Mouse (Mus musculus) cerebellum, postnatal 10 days (tissue): ENCODE data around the gene Fpgs.

Experiments used
- DNase-seq, 2 experiments: peaks; one replicate each; pipeline ENCODE4 v3.0.0; 2021; ENCODE audit warnings: mixed read lengths in 2 of 2

Fpgs gene

DNA sequence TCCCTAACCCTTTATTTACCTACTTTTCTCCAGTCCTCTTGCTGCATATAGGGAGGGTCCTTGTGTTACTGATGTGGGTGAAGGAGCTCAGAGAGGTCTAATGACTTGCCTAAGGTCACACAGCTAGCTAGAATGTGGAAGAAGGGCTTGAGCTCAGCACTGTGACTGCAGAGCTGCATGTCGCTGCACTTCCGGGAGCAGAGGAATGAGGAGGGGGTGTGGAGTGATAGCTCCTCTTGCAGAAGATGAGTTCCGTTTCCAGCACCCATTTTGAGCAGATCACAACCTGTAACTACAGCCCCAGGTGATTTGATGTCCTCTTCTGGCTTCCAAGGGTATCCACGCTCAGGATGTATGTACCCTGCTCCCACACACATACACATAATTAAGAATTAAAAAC is 20.2 kb upstream of the Fpgs start:
- no peak for DNase-seq

DNA sequence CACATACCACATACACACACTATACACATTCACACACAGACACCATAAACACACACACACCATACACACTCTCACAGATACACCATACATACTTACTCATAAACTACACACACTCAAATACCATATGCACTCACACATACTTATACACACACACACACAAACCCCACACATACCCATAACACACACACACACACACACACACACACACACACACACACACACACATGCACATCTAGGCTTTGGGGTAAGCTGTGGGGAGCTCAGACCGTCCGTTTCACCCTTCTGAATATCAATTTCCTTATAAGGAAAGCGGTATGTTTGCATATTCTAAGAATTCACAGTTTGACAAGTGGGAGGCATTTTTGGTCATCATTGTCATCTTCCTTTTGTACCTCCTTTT is 18.6 kb upstream of the Fpgs start:
- DNase-seq, result no peak

DNA sequence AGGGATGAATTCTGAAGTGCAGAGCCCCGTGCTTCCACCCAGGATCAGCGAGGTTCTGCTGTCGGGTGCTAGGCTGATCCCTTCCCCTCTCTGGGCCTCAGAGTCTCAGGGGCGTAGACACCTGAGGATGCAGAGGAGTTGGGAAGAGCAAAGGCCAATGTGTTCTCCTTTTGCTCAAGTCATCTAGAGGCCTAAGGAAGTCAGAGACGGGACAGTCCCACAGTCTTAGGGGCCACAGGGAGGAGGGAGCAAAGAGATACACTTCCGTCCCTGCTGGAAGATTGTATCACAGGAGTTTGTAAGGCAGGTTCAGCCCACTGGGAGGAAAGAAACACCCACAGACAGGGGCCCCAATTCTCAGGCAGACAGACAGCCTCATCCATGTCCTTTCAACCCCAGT is 18.1 kb upstream of the Fpgs start:
- DNase-seq, result no peak

DNA sequence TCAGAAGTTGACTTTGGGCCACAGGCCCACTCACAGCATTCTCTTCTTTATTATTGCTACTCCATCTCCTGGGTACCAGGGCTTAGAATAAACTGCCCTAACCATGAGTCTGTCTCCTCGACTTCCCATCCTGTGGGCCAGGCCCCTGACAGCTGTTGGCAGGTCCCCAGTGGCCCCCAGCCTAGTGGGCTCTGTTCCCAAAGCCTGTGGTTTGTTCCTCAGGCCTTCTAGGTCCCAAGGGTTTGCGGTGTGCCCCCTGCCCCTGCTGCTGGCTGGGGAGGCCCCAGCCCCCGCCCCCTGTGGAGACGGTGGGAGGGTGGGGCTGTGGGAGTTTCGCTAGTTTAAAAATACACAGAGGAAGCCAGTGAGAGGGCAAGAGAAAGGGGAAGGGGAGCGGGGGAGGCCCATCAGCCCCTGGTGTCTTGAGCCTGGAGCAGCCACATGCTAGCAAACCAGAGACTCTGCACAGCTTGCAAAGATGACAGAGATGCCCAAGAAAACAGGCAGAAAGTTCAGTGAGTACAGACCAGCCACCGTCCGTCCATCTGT is 16.8 kb upstream of the Fpgs start, which contains the start of gene Sh2d3c:
TSS of gene Sh2d3c (plus strand) at position 375 of the 549 bp plus-strand sequence.
- peak; percentile 49 to 53 for DNase-seq

DNA sequence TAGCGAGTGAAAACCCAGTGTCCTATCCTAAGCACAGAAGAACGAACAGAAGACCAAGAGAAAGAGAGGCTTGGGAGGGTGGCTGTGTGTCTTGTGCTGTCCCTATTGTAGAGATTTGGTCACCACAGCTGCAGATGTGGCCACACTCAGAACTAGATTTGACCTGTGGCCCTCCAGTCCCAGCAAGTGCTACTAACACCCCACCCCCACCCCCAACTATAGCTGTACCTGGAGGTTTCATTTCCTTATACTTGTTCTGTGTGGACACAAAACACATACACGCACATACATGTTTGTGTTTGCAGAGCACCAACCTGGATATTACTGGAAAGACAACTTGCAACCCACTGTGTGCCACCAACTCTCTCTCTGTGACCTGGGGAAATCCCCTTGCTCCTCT is 16.1 kb upstream of the Fpgs start:
- DNase-seq, result no peak

DNA sequence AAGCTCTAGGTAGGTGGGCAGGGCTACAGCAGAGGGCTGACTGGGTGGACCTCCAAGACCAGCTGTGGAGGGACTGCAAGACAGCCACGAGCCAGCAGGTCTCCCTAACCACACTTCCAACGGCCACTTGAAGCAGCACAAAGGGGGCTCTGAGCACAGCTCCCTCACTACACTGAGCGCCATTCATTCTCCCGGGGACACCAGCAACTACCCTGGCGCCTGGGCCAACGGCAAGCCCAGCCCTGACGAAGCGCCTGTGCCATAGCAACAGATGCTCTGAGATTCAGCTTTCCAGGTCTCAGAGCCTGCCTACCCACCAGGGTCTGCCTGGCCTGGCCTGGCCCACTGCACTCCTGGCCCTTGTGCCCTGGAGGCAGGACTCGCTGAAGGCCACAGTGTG is 14.8 kb upstream of the Fpgs start:
- peak; percentile 46 to 62 for DNase-seq

DNA sequence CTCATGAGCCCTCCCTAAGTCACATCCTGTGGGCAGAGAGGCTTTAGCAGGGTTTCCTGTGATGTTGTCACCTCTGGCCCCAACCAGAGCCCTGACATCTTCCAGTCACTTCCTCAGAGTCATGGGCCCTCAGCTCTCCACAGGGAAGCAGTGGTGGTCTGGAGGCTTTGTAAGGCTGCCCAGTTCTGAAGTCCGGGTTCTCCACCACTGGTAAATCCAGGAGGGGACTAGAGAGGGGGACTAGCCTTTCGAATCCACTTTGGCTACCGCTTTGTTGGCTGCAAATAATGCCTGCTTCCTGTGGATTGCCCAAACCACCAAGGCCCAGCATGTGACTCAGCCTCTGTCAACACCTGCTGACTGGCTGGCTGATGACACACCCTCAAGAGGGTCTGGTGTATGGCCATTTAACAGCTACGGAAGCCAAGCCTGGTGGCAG is 11.1 kb upstream of the Fpgs start:
- no peak for DNase-seq

DNA sequence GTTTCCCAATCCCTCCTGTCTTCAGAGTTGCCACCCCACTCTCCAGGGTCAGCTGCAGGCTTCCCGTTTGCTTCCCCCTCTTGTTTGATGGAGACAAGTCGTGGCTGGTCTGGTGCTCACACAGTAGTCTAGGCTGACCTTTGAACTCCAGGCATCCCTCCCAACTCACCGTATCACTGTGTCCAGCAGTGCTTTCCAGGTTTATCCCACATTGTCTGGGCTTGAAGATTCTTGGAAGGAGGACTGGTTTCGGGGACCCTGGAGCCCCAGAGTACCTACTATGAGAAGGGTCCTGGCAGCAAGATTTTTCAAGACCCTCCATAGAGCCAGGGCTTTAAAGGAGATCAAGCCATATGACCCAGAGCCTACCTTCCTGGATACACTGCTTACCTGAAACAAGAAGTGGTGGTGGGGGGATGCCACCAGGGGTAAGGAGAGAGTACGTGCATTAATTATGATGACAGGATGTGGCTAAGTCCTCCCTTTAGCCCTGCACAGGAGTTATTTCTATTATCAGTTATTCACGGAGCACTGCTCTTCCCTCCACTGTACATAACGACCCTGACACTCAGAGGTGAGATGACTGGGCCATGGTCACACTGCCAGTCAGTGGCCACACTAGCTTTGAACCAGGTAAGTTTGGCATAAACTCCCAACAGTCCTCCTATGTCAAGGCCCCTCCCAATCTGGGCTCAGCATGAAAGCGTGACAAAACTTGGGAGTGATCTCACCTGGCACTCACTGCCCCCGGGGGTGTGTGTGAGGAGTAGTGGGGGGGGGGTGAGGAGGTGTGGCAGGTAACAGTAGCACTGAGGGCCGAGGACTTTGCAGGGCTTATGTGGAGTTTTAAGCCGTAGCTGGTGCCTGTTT is 10.4 kb upstream of the Fpgs start:
- no peak for DNase-seq

DNA sequence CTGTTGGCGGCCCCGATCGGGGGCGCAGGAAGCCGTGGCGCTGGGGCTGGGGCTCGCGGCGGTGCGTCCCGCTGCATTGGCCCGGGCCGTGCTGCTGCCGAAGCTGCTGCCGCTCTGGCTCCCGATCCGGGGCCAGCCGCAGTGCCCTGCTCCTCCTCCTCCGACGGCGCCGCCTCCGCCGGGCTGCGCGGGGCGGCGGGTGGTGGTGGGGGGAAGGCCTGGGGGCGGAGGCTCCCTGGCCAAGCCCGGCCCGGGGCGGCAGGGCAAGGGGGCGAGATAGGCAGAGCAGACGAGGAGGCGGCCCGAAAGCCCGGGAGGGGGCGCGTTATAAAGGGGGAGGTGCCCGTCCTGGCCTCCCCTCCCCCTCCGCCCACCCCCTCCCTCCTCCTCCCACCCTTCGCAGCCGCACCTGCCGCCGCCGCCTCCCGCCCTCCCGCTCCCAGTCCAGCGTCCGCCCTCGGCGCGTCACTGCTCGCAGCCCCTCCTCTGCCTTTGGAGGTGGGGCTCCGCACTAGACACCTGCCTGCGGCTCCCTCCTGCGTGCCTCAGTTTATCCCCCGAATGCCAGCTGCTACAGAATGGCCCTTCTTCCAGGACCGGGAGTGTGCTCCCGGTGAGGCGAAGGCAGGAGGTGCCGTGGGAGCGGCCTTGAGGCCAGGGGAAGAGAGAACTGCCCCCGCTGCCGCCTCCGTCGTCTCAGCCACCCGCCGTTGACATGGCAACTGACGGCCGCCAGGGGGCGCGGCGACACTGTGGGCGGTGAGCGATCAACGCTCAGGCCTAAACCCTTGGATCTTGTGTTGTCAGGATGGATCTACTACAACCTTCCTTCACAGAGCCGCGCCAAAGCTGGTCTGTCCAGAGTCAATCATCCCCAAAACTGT is 9.2 kb upstream of the Fpgs start, which contains the start of gene Cdk9:
TSS of gene Cdk9 (minus strand) at position 143 of the 884 bp plus-strand sequence.
- DNase-seq, result peak; percentile 97 to 98

DNA sequence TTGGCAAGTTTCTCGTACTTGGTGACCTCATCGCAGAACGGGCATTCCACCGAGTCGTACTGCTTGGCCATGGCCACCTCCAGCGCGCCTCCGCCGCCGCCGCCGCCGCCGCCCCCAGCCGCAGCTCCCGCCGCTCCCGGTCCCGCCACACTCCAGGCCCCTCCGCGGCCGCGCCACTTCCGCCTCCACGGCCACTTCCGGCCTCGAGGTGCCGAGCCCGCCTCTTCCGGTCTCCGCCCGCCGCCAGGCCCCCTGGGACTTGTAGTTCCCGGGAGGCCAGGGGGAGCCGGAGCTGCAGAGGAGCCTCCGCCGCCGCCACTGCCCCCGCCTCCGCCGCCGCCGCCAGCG is 8.6 kb upstream of the Fpgs start:
- DNase-seq, result peak; percentile 98

DNA sequence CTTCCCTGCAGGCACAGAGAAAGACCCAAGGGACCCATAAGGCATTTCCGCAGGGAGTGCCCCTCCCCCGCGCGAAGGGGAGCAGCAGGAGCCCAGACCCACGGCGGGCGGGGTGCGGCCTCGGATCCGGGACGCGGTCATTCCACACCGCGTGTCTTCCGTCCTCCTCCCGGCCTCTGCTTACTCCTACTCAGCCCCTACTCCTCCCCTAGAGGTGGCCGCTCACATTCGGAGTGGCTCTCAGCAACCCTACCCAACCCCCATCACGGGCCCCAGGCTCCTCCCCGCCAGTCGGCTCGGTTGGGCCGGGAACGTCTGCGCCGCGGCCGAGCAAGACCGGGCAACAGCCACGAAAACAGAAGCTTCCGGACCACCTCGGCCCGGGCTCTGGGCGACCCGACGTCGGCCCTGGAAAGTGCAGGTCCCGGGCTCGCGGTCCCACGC is 8.2 kb upstream of the Fpgs start:
- DNase-seq, result peak; percentile 74 to 77

DNA sequence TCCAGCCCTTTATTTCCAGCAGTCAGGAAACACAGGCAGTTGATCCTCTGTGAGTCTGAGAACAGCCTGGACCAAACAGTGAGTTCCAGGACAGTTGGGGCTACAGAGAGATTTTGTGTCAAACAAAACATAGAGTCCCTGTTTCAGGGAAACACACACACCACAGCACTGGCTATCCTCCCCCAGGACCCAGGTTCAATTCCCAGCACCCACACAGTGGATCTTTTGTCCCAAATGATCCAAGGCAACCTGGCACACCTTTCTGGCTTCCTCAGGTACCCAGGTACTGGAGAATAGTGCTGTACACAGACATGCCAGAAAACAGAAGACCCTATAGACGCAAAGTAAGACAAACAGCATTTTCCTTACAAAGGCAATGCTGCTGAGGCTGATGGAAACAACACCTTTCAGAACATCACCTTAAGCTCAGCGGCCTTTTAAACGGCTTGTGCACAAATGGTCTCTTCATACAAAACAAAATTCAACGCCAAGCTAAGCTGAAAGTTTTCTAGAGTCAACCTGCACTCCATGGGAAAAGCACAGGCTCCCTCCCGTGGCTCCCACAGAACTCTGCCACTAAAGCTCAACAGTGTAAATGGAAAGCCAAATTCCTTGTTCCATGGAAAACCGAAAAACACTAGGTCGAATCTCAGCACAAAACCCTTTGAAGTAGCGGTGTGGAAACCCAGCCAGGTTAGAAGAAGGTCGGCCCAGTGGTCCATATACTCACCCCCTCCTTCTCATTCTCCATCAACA is 7.5 kb upstream of the Fpgs start:
- no peak for DNase-seq

DNA sequence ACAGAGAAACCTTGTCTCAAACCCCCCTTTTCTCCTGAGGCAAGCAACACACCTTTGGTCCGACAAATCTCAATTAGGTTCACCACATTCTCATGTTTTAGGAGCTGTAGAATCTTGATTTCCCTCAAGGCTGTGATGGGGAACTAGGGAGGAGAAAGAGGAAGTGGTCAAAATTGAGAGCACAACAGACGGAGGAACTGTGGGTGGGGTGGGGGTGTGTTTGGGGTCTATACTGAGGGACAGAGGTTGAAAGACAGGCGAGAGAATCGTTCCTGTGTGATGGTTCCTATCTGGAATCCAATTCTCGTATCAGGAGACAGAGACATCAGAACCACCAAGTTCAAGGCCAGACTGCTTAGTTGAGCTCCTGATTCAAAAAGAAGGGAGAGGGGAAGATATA is 6.5 kb upstream of the Fpgs start:
- DNase-seq, result no peak

DNA sequence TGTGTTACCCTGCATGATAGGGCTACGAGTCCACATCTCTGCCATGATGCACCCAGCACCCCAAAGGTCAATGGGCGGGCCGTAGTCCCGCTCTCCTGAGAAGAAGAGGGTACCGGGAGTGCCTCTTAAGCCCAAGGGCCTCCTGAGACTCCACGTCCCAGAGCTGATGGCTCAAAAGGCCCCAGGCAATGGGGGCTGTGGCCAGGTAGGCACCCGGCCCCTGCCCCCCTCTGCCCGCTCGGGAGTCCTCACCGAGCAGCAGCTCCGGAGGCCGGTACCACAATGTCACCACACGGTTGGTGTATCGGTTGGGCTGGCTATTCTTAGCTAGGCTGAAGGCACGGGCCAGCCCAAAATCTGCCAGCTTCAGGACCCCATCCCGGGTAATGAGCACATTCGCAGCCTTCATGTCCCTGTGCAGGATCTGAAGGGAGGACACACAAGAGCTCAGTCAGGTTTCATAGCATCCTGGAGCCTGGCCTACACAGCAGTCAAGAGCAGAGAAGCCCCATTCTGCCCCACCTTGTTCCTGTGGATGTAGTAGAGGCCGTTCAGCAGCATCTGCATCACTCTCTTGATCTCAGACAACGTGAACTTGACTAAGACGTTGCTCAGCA is 5.7 kb upstream of the Fpgs start:
- DNase-seq, result no peak

DNA sequence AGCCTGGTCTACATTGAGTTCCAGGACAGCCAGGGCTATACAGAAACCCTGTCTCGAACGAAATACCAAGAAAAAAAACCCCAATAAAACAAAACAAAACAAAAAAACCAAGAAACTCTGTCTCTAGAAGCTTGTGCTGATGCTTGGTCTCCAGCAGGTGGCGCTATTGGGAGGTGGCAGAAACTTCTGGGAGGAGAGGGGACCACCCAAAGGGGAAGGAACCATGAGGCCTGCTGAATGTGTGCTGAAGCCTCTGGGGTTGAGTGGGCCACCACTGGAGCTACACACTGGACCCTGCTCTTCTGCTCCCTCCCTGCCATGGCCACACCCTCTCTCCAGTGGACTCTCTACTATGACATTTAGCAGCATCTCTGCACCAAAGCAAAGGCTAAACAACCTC is 4.7 kb upstream of the Fpgs start:
- DNase-seq, result peak; percentile 83 to 89

DNA sequence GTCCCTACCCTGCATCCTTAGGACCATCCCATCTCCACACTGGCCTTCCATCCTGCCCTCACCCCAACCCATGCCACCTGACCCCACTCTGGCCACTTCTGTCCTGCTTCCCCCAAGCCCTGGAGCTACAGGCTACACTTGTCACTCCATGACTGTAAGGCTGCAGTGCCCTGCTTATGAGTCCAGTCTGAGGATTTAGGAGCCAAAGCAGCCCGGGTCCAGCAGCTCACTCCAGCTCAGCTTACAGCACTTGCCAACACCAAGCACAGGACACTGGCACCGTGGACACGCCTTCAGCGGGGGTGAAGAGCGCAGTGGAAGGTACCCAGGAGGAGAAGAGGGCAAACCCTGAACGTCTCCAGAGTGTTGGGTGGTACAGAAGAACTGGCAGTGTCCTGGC is 3.0 kb upstream of the Fpgs start:
- DNase-seq, result no peak

DNA sequence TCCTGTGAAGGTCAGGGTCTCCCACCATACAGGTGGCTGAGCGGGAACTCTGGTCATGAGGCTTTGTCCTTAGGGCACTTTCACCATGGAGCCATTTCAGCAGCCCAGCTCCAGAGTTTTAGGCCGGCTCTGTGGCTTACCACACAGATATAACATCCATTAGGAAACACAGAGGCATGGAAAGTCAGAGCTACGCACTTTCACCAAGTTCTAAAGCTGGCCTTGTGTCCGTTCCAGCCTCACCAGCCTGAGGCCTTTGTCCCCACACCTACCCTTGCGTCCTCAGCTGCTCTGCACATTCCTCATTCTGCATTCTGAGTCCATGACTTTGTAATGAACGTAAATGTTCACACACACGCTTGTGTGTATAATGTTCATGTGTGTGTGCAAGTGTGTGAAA is 1.1 kb upstream of the Fpgs start:
- DNase-seq, result no peak

DNA sequence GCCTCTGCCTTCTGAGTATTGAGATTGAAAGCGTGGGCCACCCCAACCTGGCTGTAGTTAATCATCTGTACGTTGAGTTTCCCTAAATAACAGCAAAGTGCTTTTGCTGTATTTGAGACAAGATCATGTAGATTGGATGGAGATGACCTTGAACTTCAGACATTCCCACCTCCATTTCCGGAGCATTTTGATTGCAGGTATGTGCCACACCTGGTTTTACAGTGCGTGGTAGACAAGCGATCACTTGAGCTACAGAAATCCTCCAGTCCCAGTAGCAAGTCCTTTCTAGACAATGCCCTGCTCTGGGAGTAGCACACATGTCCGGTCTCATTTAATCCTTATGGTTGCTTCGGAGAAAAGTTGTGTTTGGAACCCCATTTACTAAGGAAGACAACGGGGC is 899 bp downstream of the Fpgs start:
- DNase-seq, result no peak

DNA sequence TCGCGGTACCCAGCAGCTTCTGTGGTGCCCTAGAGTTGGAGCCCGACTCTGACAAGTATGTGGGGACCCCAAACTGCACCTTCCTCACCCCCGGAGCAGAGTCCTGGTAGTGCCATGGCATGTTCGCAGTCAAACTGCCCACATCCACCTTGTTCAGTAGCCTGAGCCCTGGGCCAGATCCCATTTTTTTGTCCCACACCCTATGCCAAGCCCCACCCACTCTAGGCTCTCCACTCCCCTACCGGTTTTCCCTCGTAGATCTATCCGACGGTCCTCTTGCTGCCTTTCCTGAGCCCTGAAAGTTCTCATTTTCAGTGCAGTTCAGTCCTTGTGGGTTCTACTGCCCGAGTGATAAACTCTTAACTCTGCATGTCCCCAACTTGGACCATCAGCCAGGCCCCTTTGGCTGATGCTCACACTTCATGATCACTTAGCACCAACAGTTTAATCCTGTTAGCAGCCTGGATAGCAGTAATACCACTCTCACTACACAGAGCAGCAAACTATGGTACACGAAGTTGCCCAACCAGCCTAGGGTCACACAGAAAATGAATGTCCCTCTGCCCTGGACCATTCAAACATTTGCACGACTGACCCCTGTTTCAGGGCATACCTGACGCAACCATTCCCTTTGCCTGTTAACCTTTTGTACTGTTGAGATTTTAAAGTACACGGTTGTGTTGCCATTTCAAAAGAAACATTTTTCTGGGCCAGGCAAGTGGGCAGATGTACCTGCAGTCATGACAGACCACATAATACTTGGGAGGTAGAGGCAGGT is 2.8 kb downstream of the Fpgs start:
- no peak for DNase-seq

DNA sequence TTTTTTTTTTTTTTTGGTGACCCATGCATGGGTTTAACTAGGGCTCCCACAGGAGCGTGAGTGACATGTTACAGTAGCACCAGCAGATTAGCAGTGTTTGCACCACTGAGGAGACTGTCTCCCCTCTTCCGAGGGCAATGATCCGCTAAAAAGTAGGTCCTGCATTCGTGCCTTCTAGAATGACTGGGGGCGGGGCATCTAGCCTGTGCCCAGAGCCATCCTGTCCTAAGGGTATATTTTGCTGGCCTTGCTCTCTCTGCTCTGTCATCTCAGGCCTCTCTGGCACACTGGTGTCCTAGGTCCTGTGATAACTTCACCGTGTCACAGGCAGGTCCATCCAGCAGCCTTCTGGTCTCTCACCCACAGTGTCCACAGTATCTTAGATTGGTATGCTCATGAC is 4.3 kb downstream of the Fpgs start:
- no peak for DNase-seq

DNA sequence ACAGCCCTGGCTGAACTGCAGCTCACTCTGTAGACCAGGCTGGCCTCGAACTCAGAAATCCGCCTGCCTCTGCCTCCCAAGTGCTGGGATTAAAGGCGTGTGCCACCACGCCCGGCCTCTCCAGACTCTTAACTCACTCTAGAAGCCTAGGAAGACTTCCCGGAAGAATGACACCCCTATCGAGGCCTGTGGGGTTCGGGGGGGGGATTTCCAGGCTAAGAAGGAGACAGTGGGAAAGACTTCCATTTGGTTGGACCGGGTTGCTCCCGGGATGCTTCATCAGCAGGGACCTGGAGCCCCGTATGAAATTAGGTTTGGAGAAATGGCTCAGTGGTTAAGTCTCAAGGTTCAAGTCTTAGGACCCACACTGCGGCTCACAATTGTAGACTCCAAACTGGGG is 9.3 kb downstream of the Fpgs start:
- no peak for DNase-seq
